Comparison of ENCODE assay signal across 18 mouse cellular contexts in the genomic region with DNA sequence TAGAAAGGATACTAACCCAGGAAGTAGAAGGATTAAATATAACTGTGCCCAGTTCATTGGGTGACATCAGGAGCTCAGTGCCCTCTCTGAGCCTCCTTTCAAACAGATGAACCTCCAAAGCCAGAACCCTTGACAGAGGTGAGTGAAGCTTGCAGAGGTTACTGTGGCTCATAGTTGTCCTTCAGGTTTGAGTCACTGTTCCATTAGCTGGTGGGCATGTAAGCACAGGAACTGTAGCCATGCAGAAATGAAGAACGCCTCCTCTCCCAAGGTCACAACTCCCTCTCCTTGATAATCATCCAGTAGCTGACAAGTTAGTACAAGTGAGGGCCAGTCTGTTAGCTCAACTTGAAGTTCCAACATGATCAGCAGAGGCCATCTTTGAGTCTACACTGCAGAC.
"Had no signal": no experiment of that assay in that cellular context is flagged by ENCODE, and none has a peak within 500 bp of the region (broad histone marks: within the 10 kb centered on the region; RNA-seq: fewer than 3 reads in every experiment).

No protein-coding gene starts in this region.

- H3K4me1 ChIP-seq: limb, embryonic 10.5 days; limb, embryonic 13.5 days; liver, embryonic 12.5 days; liver, embryonic 15.5 days; lung, embryonic 15.5 days had no signal

- DNase-seq: kidney, adult 2 months; kidney, postnatal 25 days; layer of hippocampus, adult 9-11 months; liver; lung, adult 18-20 months; lung, postnatal 10 days; lung, postnatal 4 days; midbrain, embryonic 14.5 days; thymus, adult 18-20 months; thymus, postnatal 36 days had no signal

- H3K36me3 ChIP-seq: limb, embryonic 10.5 days; limb, embryonic 13.5 days; liver, embryonic 12.5 days; liver, embryonic 15.5 days; lung, embryonic 15.5 days had no signal

- H3K4me2 ChIP-seq: limb, embryonic 13.5 days; liver, embryonic 12.5 days; liver, embryonic 15.5 days; lung, embryonic 15.5 days; midbrain, embryonic 11.5 days had no signal

- H3K27me3 ChIP-seq: limb, embryonic 13.5 days; liver, embryonic 12.5 days; liver, embryonic 15.5 days; lung, embryonic 15.5 days had no signal

- H3K9me3 ChIP-seq: limb, embryonic 10.5 days; limb, embryonic 13.5 days; liver, embryonic 12.5 days; liver, embryonic 15.5 days; lung, embryonic 15.5 days had no signal

- H3K9ac ChIP-seq: limb, embryonic 13.5 days; liver, embryonic 12.5 days; liver, embryonic 15.5 days; lung, embryonic 15.5 days had no signal

- H3K27ac ChIP-seq: kidney, postnatal 0 days; layer of hippocampus, adult 2 months; limb, embryonic 10.5 days; limb, embryonic 13.5 days; liver, embryonic 12.5 days; liver, embryonic 15.5 days; lung, embryonic 15.5 days had no signal

- H3K4me3 ChIP-seq: layer of hippocampus, adult 2 months; limb, embryonic 10.5 days; limb, embryonic 13.5 days; liver, embryonic 12.5 days; liver, embryonic 15.5 days; lung, embryonic 15.5 days had no signal
